Mouse (Mus musculus): Measurements from ENCODE around the gene Krt27.

- TF ChIP-seq POLR2A (IDR thresholded peaks at IDR 0.05; ENCODE audit: low read depth, low read length), result no peak
- no peak for TF ChIP-seq CTCF (conservative IDR thresholded peaks at IDR 0.05; ENCODE audit: insufficient read depth, insufficient read length, low read depth, low read length)
Observed at GRCm38 (mm10) chr11:99399956-99400549, 49.1 kb upstream of the Krt27 start.
